Mouse (Mus musculus): ENCODE data around the gene Gm43552.
"Not testable (repeated sequence)": the region's sequence is repeated elsewhere in the genome, so short reads cannot be mapped to it uniquely, and the experiment has no call there.

Gm43552 gene

GRCm38 (mm10) chr5:65491767-65492715 lies 592 bp downstream of the Gm43552 start:
- peak; percentile 87 for DNase-seq (ENCODE audit: inconsistent ontology term)

- DNase-seq (ENCODE audit: inconsistent ontology term) = peak; percentile 70
Observed at GRCm38 (mm10) chr5:65489830-65490229, 2.8 kb downstream of the Gm43552 start.

- no peak for DNase-seq (ENCODE audit: inconsistent ontology term)
Observed at GRCm38 (mm10) chr5:65488725-65489124, 3.9 kb downstream of the Gm43552 start.

- no peak for DNase-seq (ENCODE audit: inconsistent ontology term)
Observed at GRCm38 (mm10) chr5:65487381-65487780, 5.3 kb downstream of the Gm43552 start.

- no peak for DNase-seq (ENCODE audit: inconsistent ontology term)
Observed at GRCm38 (mm10) chr5:65486514-65486913, 6.1 kb downstream of the Gm43552 start.

- DNase-seq (ENCODE audit: inconsistent ontology term) = no peak
Observed at GRCm38 (mm10) chr5:65482996-65483395, 9.6 kb downstream of the Gm43552 start.

- DNase-seq (ENCODE audit: inconsistent ontology term) = no peak
Observed at GRCm38 (mm10) chr5:65480511-65480910, 12.1 kb downstream of the Gm43552 start.

GRCm38 (mm10) chr5:65479681-65480445 lies 12.8 kb downstream of the Gm43552 start:
- no peak for DNase-seq (ENCODE audit: inconsistent ontology term)

- no peak for DNase-seq (ENCODE audit: inconsistent ontology term)
Observed at GRCm38 (mm10) chr5:65478224-65478623, 14.4 kb downstream of the Gm43552 start.

- not testable (repeated sequence) for DNase-seq (ENCODE audit: inconsistent ontology term)
Observed at GRCm38 (mm10) chr5:65476739-65477138, 15.9 kb downstream of the Gm43552 start.

GRCm38 (mm10) chr5:65475806-65476205 lies 16.8 kb downstream of the Gm43552 start:
- DNase-seq (ENCODE audit: inconsistent ontology term) = peak; percentile 72

GRCm38 (mm10) chr5:65469766-65470165 lies 22.9 kb downstream of the Gm43552 start:
- DNase-seq (ENCODE audit: inconsistent ontology term) = no peak

- no peak for DNase-seq (ENCODE audit: inconsistent ontology term)
Observed at GRCm38 (mm10) chr5:65466911-65467310, 25.7 kb downstream of the Gm43552 start.

GRCm38 (mm10) chr5:65460361-65460760 lies 32.3 kb downstream of the Gm43552 start:
- no peak for DNase-seq (ENCODE audit: inconsistent ontology term)

- DNase-seq (ENCODE audit: inconsistent ontology term) = no peak
Observed at GRCm38 (mm10) chr5:65459454-65459853, 33.2 kb downstream of the Gm43552 start.

GRCm38 (mm10) chr5:65457846-65458245 lies 34.8 kb downstream of the Gm43552 start:
- DNase-seq (ENCODE audit: inconsistent ontology term) = no peak

- DNase-seq (ENCODE audit: inconsistent ontology term) = no peak
Observed at GRCm38 (mm10) chr5:65457086-65457827, 35.4 kb downstream of the Gm43552 start.

GRCm38 (mm10) chr5:65454771-65455170 lies 37.9 kb downstream of the Gm43552 start:
- DNase-seq (ENCODE audit: inconsistent ontology term) = peak; percentile 17

GRCm38 (mm10) chr5:65448941-65449340 lies 43.7 kb downstream of the Gm43552 start:
- no peak for DNase-seq (ENCODE audit: inconsistent ontology term)

GRCm38 (mm10) chr5:65447826-65448225 lies 44.8 kb downstream of the Gm43552 start:
- DNase-seq (ENCODE audit: inconsistent ontology term) = no peak

GRCm38 (mm10) chr5:65446756-65447155 lies 45.9 kb downstream of the Gm43552 start:
- DNase-seq (ENCODE audit: inconsistent ontology term) = no peak

- DNase-seq (ENCODE audit: inconsistent ontology term) = no peak
Observed at GRCm38 (mm10) chr5:65444981-65445380, 47.7 kb downstream of the Gm43552 start.

Measured in Muller cell, postnatal 12 days (primary cell).